Mouse (Mus musculus) E14TG2a.4 (cell line): ENCODE data around the gene Mllt6.
A peak's percentile ranks its signal among the peaks of the same experiment; 100 is the strongest.
"Not testable (repeated sequence)": the region's sequence is repeated elsewhere in the genome, so short reads cannot be mapped to it uniquely, and the experiment has no call there.

Experiments used
- H3K27me3 ChIP-seq: 2 replicates; pipeline ENCODE4 v1.6.1; 2014; ENCODE audit warnings: low read length, control low read depth; ENCODE audit not compliant: insufficient read depth
- H3K36me3 ChIP-seq: 2 replicates; pipeline ENCODE4 v1.6.1; 2014; ENCODE audit warnings: low read length, control low read depth; ENCODE audit not compliant: insufficient read depth
- H3K4me1 ChIP-seq: replicated peaks from 2 replicates; pipeline ENCODE4 v1.6.1; 2014; ENCODE audit warnings: low read depth, low read length, control low read depth
- H3K4me3 ChIP-seq: replicated peaks from 2 replicates; pipeline ENCODE4 v1.5.1; 2014; ENCODE audit warnings: mild to moderate bottlenecking, low read length
- H3K9me3 ChIP-seq: 2 replicates; pipeline ENCODE4 v1.6.1; 2014; ENCODE audit warnings: low read length, control low read depth
- CTCF ChIP-seq: conservative IDR thresholded peaks from 2 replicates; pipeline ENCODE4 v1.5.1; 2014; ENCODE audit warnings: low read length
- NANOG ChIP-seq: IDR thresholded peaks from 2 replicates; pipeline ENCODE4 v1.6.1; 2014; ENCODE audit warnings: borderline replicate concordance, low read length, mixed read lengths
- POU5F1 ChIP-seq: IDR thresholded peaks from 2 replicates; pipeline ENCODE4 v1.6.1; 2014; ENCODE audit warnings: low read length, borderline replicate concordance

The Mllt6 gene

DNA sequence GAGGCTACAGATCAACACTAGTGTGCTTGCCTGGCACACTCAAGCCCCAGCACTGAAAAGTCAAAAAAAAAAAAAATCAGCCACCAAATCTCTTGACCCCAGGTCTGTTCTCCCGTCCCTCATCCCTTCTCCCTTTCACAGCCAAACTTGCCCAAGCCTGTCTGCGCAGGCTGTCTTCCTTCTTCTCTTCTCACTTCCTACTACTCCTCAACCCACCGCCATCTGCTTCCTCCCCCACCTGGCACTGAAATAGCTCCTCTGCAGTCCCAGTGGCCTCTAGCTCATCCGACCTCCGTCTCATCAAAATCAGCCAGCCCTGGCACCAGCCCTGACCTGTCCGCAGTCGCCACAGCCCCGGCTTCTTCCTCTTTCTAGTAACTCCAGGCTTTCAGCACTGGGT, 21.5 kb upstream of the Mllt6 start:
- Histone ChIP-seq H3K27me3 (no peaks in the 10 kb centered on the region), H3K4me1 (peaks cover 32% of the 10 kb centered on the region), H3K9me3 (peaks cover 5% of the 10 kb centered on the region; the same call in 1 of the 2 replicates), H3K36me3 (no peaks in the 10 kb centered on the region), H3K4me3 (no peak overlapping the region)
- no peak for TF ChIP-seq NANOG
- no peak for TF ChIP-seq CTCF
- no peak for TF ChIP-seq POU5F1

DNA sequence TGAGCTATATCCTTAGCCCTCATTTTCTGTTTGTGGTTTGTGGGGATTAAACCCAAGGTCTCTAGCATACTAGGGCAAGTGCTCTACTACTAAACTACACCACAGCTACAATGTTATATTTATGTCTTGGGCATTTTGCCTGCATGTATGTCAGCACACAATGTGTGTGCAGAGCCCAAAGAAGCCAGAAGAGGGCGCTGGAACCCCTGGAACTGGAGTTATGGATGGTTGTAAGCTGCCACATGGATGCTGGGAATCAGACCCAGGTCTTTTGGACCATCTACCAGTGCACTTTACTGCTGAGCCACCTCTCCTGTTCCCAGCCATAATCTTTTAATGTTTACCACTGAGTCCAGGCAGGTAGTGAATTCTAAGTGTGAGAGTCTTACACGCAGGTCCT, 20.5 kb upstream of the Mllt6 start:
- TF ChIP-seq CTCF, result peak; percentile 56
- no peak for TF ChIP-seq NANOG
- H3K4me3 ChIP-seq, result no peak overlapping the region

DNA sequence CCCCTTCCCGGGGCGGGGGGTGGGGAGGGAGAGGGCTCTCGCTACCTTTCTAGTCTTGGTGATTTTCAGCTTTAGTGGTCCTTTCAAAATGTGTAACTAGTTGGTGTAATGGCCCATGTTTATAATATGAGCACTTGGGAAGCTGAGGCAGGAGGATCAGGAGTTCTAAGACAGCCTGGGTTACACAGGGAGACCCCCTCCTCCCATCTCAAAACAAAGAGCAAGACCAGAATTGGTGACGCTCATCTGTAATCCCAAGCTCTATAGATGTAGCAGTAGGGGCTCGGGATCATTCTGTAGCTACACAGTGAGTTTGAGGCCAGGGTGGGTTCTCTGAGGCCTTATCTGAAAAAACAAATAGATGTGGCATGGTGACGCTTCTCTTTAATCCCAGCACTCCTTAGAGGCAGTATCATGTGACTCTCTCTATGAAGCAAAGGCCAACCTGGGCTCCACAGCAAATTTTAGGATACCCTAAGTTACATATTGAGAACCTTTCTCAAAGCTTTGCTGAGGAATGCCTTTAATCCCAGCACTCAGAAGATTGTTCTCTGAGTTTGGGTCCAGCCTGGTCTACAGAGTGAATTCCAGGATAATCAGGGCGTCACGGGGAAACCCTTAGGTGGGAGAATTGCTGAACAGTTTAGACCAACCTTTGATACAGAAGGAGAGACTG, 19.7 kb upstream of the Mllt6 start:
- TF ChIP-seq POU5F1 (no peak), NANOG (no peak), CTCF (no peak)
- H3K4me1 ChIP-seq, result peaks cover 18% of the 10 kb centered on the region
- H3K36me3 ChIP-seq, result no peaks in the 10 kb centered on the region
- no peak overlapping the region for H3K4me3 ChIP-seq
- H3K27me3 ChIP-seq, result no peaks in the 10 kb centered on the region
- H3K9me3 ChIP-seq, result peaks cover 5% of the 10 kb centered on the region; the same call in 1 of the 2 replicates

More for the DNA sequence above, 20.5 kb upstream of the Mllt6 start:
- Histone ChIP-seq H3K4me1 (peaks cover 23% of the 10 kb centered on the region), H3K36me3 (no peaks in the 10 kb centered on the region), H3K9me3 (peaks cover 5% of the 10 kb centered on the region; the same call in 1 of the 2 replicates), H3K27me3 (no peaks in the 10 kb centered on the region)

DNA sequence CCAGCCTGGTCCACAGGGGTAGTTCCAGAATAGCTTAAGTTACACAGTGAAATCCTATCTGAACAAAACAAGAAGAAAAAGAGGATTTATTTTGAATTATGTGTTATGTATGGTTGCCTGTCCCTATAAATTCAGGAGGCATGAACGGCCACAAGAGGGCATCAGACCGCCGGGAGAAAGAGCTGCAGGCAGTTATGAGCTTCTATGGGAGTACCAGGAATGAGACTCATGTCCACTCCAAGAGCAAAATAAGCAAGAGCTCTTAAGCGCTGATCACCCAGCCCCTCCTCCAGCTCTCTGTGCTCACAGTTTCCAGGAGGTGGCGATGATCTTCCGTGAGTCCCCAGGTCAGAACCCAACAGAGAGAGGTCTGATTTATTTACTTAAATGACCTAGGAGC, 18.4 kb upstream of the Mllt6 start:
- Histone ChIP-seq H3K4me1 (peaks cover 22% of the 10 kb centered on the region), H3K36me3 (no peaks in the 10 kb centered on the region), H3K4me3 (no peak overlapping the region), H3K27me3 (no peaks in the 10 kb centered on the region), H3K9me3 (peaks cover 5% of the 10 kb centered on the region; the same call in 1 of the 2 replicates)
- TF ChIP-seq NANOG, result no peak
- peak; percentile 84 for TF ChIP-seq CTCF

DNA sequence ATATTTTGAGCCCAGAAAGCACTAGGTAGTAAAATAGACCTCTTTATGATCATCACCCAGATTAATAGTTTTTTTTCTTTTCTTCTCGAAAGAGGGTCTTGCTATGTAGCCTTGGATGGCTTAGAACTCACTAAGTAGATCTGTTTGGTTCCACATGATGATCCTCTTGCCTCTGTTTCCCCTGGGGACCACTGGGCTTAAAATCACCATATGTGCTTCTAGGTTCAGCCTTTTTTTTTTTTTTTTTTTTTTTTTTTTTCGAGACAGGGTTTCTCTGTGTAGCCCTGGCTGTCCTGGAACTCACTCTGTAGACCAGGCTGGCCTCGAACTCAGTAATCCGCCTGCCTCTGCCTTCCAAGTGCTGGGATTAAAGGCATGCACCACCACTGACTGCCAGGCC, 14.7 kb upstream of the Mllt6 start:
- H3K4me3 ChIP-seq, H3K9me3 ChIP-seq, H3K36me3 ChIP-seq, H3K27me3 ChIP-seq: not testable (repeated sequence)
- H3K4me1 ChIP-seq, result peaks cover 35% of the 10 kb centered on the region

DNA sequence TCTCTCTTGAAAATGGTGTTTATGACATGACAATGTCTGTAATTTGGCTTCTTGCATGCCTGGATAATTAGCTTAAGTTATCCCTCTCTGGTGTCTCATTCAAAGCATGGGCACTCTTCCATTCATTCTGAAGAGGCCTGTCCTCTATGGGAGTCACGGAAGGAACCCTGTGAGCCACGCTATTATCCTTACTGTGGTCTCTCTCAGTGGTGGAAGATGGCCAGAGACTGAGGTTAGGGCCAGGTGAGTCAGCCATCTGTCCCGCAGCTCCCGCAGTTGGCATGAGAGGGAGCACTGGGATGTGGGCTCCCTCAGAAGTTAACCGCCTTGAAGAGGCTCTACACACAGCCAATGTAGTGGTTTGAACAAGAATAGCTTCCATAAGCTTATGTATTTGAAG, 12.9 kb upstream of the Mllt6 start:
- Histone ChIP-seq H3K27me3 (0 out of 2 replicates have a peak, but pooled peaks cover 6% of the 10 kb centered on the region), H3K36me3 (peaks cover 19% of the 10 kb centered on the region), H3K4me1 (peaks cover 47% of the 10 kb centered on the region), H3K4me3 (no peak overlapping the region), H3K9me3 (no peaks in the 10 kb centered on the region)
- TF ChIP-seq NANOG (no peak), CTCF (no peak), POU5F1 (no peak)

DNA sequence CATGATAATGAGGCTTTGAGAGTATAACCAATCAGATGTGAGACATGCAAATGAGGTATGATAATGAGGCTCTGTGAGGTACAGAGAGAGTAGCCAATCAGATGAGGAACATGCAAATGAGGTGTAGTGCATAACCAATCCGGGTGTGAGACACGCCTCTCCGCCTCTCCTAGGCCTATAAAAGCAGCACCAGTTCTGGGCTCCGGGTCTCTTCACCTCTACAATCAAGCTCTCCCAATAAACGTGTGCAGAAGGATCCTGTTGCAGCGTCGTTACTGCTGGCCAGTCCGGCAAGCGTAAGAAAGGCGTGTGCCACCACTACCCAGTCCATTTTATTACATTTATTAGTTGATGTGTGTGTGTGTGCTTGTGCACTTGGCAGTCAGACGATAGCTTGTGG, 9.8 kb upstream of the Mllt6 start:
- Histone ChIP-seq H3K36me3 (peaks cover 36% of the 10 kb centered on the region), H3K4me3 (0 out of 2 replicates have a peak overlapping the region, but pooled peaks have one; percentile 7), H3K4me1 (peaks cover 74% of the 10 kb centered on the region)
- H3K27me3 ChIP-seq, H3K9me3 ChIP-seq: not testable (repeated sequence)

DNA sequence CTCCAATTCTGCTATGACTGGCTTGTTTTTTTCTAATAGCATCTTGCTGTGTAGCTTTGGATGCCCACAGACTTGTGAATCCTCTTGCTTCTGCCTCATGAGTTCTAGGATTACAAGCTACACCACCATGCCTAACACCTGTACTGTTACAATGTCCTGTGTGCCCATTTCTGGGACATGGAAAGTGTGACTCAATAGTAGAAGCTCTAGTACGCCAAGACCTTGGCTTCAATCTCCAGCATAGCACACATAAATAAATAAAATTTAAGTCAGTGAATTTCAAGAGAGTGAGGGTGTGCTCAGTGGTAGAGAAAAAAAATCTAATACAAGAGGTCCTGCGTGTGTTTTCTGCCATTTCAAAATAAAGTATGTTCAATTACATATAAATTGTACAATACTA, 9.0 kb upstream of the Mllt6 start:
- peaks cover 80% of the 10 kb centered on the region for H3K4me1 ChIP-seq
- no peaks in the 10 kb centered on the region for H3K9me3 ChIP-seq
- 0 out of 2 replicates have a peak, but pooled peaks cover 6% of the 10 kb centered on the region for H3K27me3 ChIP-seq
- 0 out of 2 replicates have a peak overlapping the region, but pooled peaks have one; percentile 7 for H3K4me3 ChIP-seq
- H3K36me3 ChIP-seq, result peaks cover 42% of the 10 kb centered on the region
- TF ChIP-seq POU5F1, result no peak

DNA sequence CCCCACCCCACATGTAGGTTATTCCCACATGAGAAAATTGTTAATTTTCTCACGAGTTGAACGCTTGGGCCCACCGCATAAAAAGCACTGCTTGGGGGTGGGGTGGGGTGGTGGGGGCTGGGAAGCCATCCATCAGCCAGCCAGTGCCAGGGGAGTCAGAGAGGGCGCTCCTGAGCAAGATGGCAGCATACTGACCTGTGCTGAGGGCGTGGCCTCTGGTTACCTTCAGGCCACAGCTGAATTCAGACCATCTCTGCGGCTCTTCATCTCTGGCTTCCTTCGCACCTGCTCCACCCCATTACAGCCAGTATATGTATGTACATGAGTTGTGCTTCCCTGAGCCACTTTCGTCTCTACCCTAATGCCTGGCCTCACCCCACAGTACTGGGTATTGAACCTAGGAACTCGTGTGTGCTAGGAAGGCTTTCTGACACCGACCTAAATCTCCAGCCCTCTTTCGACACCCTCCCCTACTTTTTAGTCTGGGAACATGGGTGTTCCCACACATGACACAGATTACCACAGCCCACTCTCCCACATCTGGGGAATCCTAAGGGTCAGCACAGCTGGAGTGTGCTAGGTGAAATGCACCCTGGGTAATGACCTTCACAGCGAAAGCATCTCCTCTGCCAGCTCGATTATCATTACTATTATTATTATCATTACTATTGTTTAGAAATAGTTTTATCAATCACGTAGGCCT, 6.8 kb upstream of the Mllt6 start:
- peak overlapping the region; percentile 58 for H3K4me3 ChIP-seq
- peaks cover 81% of the 10 kb centered on the region for H3K4me1 ChIP-seq
- no peaks in the 10 kb centered on the region for H3K9me3 ChIP-seq
- H3K27me3 ChIP-seq, result no peaks in the 10 kb centered on the region
- TF ChIP-seq POU5F1 (no peak), CTCF (peak; percentile 15; the same call in 1 of the 2 replicates), NANOG (no peak)
- peaks cover 43% of the 10 kb centered on the region for H3K36me3 ChIP-seq
